8 mouse cellular contexts compared by ENCODE assay signal in the genomic region with DNA sequence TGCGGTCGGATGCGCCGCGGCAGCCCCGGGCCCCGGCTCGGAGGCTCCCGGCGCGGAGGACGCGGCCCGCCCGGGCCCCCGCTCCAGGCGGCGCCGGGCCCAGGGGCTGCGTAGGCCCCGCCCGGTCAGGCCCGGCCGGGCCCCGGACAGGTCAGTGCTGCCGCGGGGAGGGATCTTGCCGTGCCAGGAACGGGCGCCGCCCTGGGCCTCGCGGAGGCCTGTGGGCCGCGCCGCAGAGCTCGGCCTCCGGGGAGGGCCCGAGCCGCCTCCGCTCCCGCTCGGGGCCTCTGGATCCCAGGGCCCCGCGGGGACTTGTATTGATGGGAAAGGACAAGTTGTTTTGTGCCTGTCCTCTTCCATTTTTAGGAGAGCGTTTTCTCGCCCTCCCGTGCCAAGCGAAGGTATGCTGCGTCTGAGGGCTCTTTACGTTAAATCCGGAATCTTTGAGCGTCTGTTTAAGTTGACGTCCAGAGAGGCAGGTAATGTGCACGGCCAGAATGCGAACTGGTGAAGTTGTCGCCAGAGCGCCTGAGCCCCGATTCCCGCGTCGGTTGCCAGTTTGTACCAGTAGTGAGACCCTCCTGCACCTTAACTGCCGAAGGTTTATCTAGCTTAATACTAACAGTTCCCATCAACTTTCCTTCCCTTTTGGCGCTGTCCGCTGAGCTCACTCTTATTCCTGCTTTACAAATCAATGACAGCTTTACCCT. TPM values are rescaled to one million over a fixed set of nuclear protein-coding genes. Genes with fewer than 3 reads are reported as not detected.
A peak's percentile ranks its signal among the peaks of the same experiment; 100 is the strongest.
DNase-seq lines count a peak whose midpoint lies in the region; ATAC-seq and TF ChIP-seq lines count a peak whose summit lies in the region.

No protein-coding gene starts in this region.

- H3K9me3 ChIP-seq in intestine, postnatal 0 days (ENCODE audit: control insufficient read depth) = no peaks in the 10 kb centered on the region
- no peaks in the 10 kb centered on the region for H3K9me3 ChIP-seq in neural tube, embryonic 14.5 days (ENCODE audit: control insufficient read depth, low read length)

- H3K4me1 ChIP-seq in intestine, postnatal 0 days (replicated peaks; ENCODE audit: control insufficient read depth, insufficient read depth, low read length) = 0 out of 2 replicates have a peak, but pooled peaks cover 7% of the 10 kb centered on the region
- peaks cover 45% of the 10 kb centered on the region for H3K4me1 ChIP-seq in neural tube, embryonic 14.5 days (ENCODE audit: control insufficient read depth, insufficient read depth, low read length)

- peak overlapping the region; percentile 97 for H3K27ac ChIP-seq in intestine, postnatal 0 days (ENCODE audit: low read depth, low read length)
- peak overlapping the region; percentile 94 for H3K27ac ChIP-seq in neural tube, embryonic 14.5 days (ENCODE audit: low read depth, low read length)

- H3K36me3 ChIP-seq in intestine, postnatal 0 days (ENCODE audit: control insufficient read depth, insufficient read depth) = no peaks in the 10 kb centered on the region; the same call in 1 of the 2 replicates
- peaks cover 3% of the 10 kb centered on the region; the same call in 1 of the 2 replicates for H3K36me3 ChIP-seq in neural tube, embryonic 14.5 days (ENCODE audit: control insufficient read depth, insufficient read depth, low read length)

- intact Hi-C loops in gastrocnemius, postnatal 14 days (cut with DNase I; ENCODE audit: low total_unique reads) = no loop called here

- WGBS in intestine, postnatal 0 days = under 1% methylated on average over 57 of the region's 65 CpGs
- WGBS in neural tube, embryonic 14.5 days = under 1% methylated on average over 64 of the region's 65 CpGs

- peak; percentile 91 for ATAC-seq in intestine, postnatal 0 days
- ATAC-seq in neural tube, embryonic 14.5 days (ENCODE audit: low read depth) = peak; percentile 53

- peak; percentile 42 for DNase-seq in right cerebral cortex, adult 18-20 months
- DNase-seq in right cerebral cortex, adult 2 months (ENCODE audit: low spot score in 2 of 2) = no peak
- peak; percentile 52 to 62 for DNase-seq in cerebellum, postnatal 36 days
- DNase-seq in gastrocnemius, postnatal 14 days = peak; percentile 71
- peak; percentile 73 to 79 for DNase-seq in lung, adult 18-20 months
- no peak for DNase-seq in layer of hippocampus, postnatal 10 days (ENCODE audit: low spot score in 2 of 2)

- peak overlapping the region; percentile 99 for H3K9ac ChIP-seq in intestine, postnatal 0 days (ENCODE audit: low read depth, low read length)
- peak overlapping the region; percentile 100 for H3K9ac ChIP-seq in neural tube, embryonic 14.5 days (replicated peaks; ENCODE audit: low read depth, low read length)

- H3K27me3 ChIP-seq in intestine, postnatal 0 days (replicated peaks; ENCODE audit: control insufficient read depth, insufficient read depth, low read length) = no peaks in the 10 kb centered on the region
- no peaks in the 10 kb centered on the region for H3K27me3 ChIP-seq in neural tube, embryonic 14.5 days (ENCODE audit: control insufficient read depth, insufficient read depth, low read length)

- TF ChIP-seq CTCF in intestine, postnatal 0 days (IDR thresholded peaks at IDR 0.05; ENCODE audit: low read depth) = no peak

- peak overlapping the region; percentile 84 for H3K4me3 ChIP-seq in intestine, postnatal 0 days (ENCODE audit: low read depth, low read length)
- peak overlapping the region; percentile 93 for H3K4me3 ChIP-seq in neural tube, embryonic 14.5 days (ENCODE audit: low read depth, low read length)

- peak overlapping the region; percentile 85 for H3K4me2 ChIP-seq in intestine, postnatal 0 days (replicated peaks; ENCODE audit: low read depth)
- H3K4me2 ChIP-seq in neural tube, embryonic 14.5 days (ENCODE audit: low read depth, low read length) = peak overlapping the region; percentile 99

RNA-seq across cellular contexts. Expression of a gene that starts 27.3 kb away (rescaled TPM):
- under 1 TPM; 0.06 to 0.18 TPM for total RNA-seq in gastrocnemius, postnatal 14 days (2021)
- not detected in 2 replicates for polyA plus RNA-seq in intestine, postnatal 0 days (2015; fragmentation: Nextera tagmentation; extraction: Ambion mirVana)
- 0.45 and 0.51 TPM in 2 replicates for polyA plus RNA-seq in neural tube, embryonic 14.5 days (2014; fragmentation: Nextera tagmentation; extraction: Ambion mirVana)
- under 1 TPM; 0.45 to 0.64 TPM for total RNA-seq in layer of hippocampus, postnatal 10 days (2021)

Comparison
In these comparisons a context has a peak if more than half of its experiments do, and no peak if none do; other contexts are left out.
1. DNase-seq: peak in right cerebral cortex, adult 18-20 months (single experiment), cerebellum, postnatal 36 days (2 of 2), gastrocnemius, postnatal 14 days (single experiment) and lung, adult 18-20 months (2 of 2); none in right cerebral cortex, adult 2 months (0 of 2) and layer of hippocampus, postnatal 10 days (0 of 2).